Mouse (Mus musculus) liver, embryonic 14.5 days (tissue): ENCODE data around the gene Fam198a.

Experiments
- CTCF ChIP-seq: IDR thresholded peaks from 2 replicates; pipeline ENCODE4 v1.5.1; 2016; ENCODE audit warnings: antibody characterized with exemption, low read depth, control low read depth
- EP300 ChIP-seq: IDR thresholded peaks from 2 replicates; pipeline ENCODE4 v1.6.1; 2016; ENCODE audit warnings: antibody characterized with exemption, low read depth

GRCm38 (mm10) chr9:121982214-121982613 lies 31.4 kb downstream of the Fam198a start:
- TF ChIP-seq EP300 = no peak
- TF ChIP-seq CTCF = no peak
